Mouse (Mus musculus): ENCODE measurements at regions not wholly inside any gene's neighbourhood (a gene's known extent, or its start where the extent isn't known, plus 50 kb on each side); places are given as distances from the start of the nearest gene placed in this dataset.

DNA sequence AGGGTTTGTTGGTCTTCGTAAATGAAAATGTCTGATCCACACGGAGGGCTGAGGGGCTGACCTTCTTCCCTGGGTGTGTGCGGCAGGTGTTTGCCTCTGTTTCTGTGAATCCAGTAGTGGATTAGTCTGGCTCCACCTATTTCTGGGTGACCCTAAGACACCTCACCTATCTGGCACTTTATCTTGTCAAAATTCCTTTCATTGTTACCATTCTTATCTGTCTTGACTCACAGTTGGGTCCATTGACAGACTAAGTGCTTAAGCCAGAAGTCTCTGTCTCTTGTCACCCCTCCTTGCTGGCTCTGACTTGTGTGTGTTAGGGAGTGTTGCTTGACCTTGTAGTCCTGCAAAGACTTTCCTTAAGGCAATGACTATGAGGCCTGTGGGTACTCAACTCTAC is 178.1 kb downstream of the Gm19410 start:
- Histone ChIP-seq H3K9ac (ENCODE audit: low read depth, low read length) (no peak overlapping the region), H3K27me3 (ENCODE audit: control insufficient read depth, insufficient read depth, low read length) (no peaks in the 10 kb centered on the region), H3K27ac (replicated peaks; ENCODE audit: insufficient read depth, low read depth, low read length) (no peak overlapping the region), H3K4me1 (ENCODE audit: control insufficient read depth, insufficient read depth, low read length) (no peaks in the 10 kb centered on the region), H3K79me2 (ENCODE audit: control insufficient read depth, insufficient read depth, low read length) (no peaks in the 10 kb centered on the region), H3K36me3 (ENCODE audit: control insufficient read depth, insufficient read depth, low read length) (no peaks in the 10 kb centered on the region), H3K4me3 (ENCODE audit: insufficient read depth, low read depth, low read length) (no peak overlapping the region)
- TF ChIP-seq CTCF (IDR thresholded peaks at IDR 0.05; ENCODE audit: low read depth, low read length) = no peak
- TF ChIP-seq POLR2A (IDR thresholded peaks at IDR 0.05; ENCODE audit: extremely low read depth, insufficient read depth, low read length) = no peak
- DNase-seq (ENCODE audit: extremely low read depth, low read depth, low spot score) = no peak
- WGBS = 71% methylated on average over 3 of the region's 3 CpGs

DNA sequence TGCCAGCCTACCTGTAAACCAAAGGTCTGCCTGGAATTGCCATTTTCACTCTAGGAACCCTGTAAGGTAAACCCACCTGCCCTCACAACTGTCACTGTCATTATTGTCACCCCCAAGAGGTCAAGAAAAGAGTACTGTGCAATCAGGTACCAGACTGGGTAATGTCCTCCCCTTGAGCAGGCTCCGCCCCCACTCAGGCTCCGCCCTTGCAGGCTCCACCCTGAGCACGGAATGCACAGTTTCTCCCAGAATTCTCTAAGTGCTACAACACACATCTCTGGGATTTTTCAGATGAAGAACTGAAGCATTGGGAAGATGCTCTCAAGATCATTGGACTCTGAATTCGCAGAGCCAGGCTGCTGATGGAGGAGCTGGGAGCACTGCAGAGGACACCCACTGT is 178.9 kb downstream of the Gm19410 start:
- DNase-seq (ENCODE audit: extremely low read depth, low read depth, low spot score) = no peak
- H3K27ac ChIP-seq (replicated peaks; ENCODE audit: insufficient read depth, low read depth, low read length) = no peak overlapping the region
- no peak overlapping the region for H3K4me3 ChIP-seq (ENCODE audit: insufficient read depth, low read depth, low read length)
- no peaks in the 10 kb centered on the region for H3K36me3 ChIP-seq (ENCODE audit: control insufficient read depth, insufficient read depth, low read length)
- no peak overlapping the region for H3K9ac ChIP-seq (ENCODE audit: low read depth, low read length)
- no peaks in the 10 kb centered on the region for H3K4me1 ChIP-seq (ENCODE audit: control insufficient read depth, insufficient read depth, low read length)
- no peaks in the 10 kb centered on the region for H3K79me2 ChIP-seq (ENCODE audit: control insufficient read depth, insufficient read depth, low read length)
- TF ChIP-seq CTCF (IDR thresholded peaks at IDR 0.05; ENCODE audit: low read depth, low read length) (no peak), POLR2A (IDR thresholded peaks at IDR 0.05; ENCODE audit: extremely low read depth, insufficient read depth, low read length) (no peak)
- 87% methylated on average over 4 of the region's 4 CpGs for WGBS
- no peaks in the 10 kb centered on the region for H3K27me3 ChIP-seq (ENCODE audit: control insufficient read depth, insufficient read depth, low read length)

DNA sequence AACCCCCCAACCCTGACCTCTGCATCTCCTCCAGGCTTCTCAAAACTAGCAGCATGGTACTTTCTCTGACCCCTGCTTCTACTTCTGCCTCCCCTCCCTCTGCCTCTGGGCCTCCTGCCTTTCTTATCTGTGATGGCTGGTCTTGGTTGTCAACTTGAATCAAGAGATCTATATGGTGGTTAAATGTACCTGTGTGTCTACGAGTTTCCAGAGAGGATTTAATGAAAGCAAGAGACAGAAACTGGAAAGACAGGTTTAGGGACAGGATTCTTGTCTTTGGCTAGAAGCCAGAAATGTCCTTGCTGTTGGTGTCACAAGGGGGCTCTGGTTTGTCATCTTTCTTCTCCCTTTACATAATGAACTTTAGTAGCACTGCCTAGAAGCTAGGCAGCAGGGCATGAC is 180.9 kb downstream of the Gm19410 start:
- no peak for DNase-seq (ENCODE audit: extremely low read depth, low read depth, low spot score)
- Histone ChIP-seq H3K9ac (ENCODE audit: low read depth, low read length) (no peak overlapping the region), H3K4me1 (ENCODE audit: control insufficient read depth, insufficient read depth, low read length) (no peaks in the 10 kb centered on the region), H3K27ac (replicated peaks; ENCODE audit: insufficient read depth, low read depth, low read length) (no peak overlapping the region), H3K79me2 (ENCODE audit: control insufficient read depth, insufficient read depth, low read length) (no peaks in the 10 kb centered on the region), H3K36me3 (ENCODE audit: control insufficient read depth, insufficient read depth, low read length) (no peaks in the 10 kb centered on the region), H3K4me3 (ENCODE audit: insufficient read depth, low read depth, low read length) (no peak overlapping the region), H3K27me3 (ENCODE audit: control insufficient read depth, insufficient read depth, low read length) (no peaks in the 10 kb centered on the region)
- TF ChIP-seq POLR2A (IDR thresholded peaks at IDR 0.05; ENCODE audit: extremely low read depth, insufficient read depth, low read length) (no peak), CTCF (IDR thresholded peaks at IDR 0.05; ENCODE audit: low read depth, low read length) (no peak)
- WGBS = 64% methylated on average over 1 of the region's 1 CpGs

DNA sequence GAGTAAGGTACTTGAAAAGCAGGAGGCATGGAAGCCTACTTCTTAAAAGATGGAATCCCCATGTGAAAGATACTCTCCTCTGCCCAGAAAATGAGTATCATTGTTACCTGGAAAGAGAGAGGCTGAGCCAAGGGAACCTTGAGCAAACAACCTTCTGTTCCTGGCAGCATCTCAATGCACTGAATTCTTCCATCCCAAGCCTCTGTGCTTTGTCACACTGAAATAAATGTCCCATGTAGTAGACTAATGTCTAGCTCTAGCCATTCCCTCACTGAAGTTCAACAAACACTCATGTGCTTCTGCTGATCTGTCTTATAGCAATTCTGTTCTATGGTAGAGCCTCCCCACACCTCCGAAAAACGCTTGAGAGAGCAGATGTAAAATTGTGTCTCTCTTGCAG is 182.6 kb downstream of the Gm19410 start:
- Histone ChIP-seq H3K27me3 (ENCODE audit: control insufficient read depth, insufficient read depth, low read length) (no peaks in the 10 kb centered on the region), H3K27ac (replicated peaks; ENCODE audit: insufficient read depth, low read depth, low read length) (no peak overlapping the region), H3K4me3 (ENCODE audit: insufficient read depth, low read depth, low read length) (no peak overlapping the region), H3K79me2 (ENCODE audit: control insufficient read depth, insufficient read depth, low read length) (no peaks in the 10 kb centered on the region), H3K9ac (ENCODE audit: low read depth, low read length) (no peak overlapping the region), H3K36me3 (ENCODE audit: control insufficient read depth, insufficient read depth, low read length) (no peaks in the 10 kb centered on the region), H3K4me1 (ENCODE audit: control insufficient read depth, insufficient read depth, low read length) (no peaks in the 10 kb centered on the region)
- DNase-seq (ENCODE audit: extremely low read depth, low read depth, low spot score) = no peak
- WGBS = 92% methylated on average over 2 of the region's 2 CpGs
- no peak for TF ChIP-seq POLR2A (IDR thresholded peaks at IDR 0.05; ENCODE audit: extremely low read depth, insufficient read depth, low read length)
- no peak for TF ChIP-seq CTCF (IDR thresholded peaks at IDR 0.05; ENCODE audit: low read depth, low read length)

DNA sequence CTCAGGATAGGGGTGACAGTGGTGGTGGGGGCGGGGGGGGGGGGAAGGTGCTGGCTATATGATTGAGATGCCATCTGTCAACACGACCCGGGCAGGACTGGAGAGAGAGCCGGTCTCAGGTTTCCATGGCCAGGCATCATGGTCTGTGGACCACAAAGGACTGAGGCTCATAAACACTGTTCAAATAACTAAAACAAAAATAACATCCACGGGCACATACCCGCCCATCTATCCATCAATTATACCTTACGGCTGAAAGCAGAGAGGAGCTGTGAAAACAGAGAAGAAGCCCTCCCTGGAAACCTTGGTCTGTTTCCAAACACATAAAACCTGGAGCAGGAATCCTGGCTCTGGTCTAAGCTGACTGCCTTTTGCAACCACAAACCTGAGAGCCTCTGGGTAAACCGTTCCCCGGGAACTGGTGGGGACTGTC is 183.2 kb downstream of the Gm19410 start:
- Histone ChIP-seq H3K36me3 (ENCODE audit: control insufficient read depth, insufficient read depth, low read length) (no peaks in the 10 kb centered on the region), H3K27ac (replicated peaks; ENCODE audit: insufficient read depth, low read depth, low read length) (no peak overlapping the region), H3K79me2 (ENCODE audit: control insufficient read depth, insufficient read depth, low read length) (no peaks in the 10 kb centered on the region), H3K4me3 (ENCODE audit: insufficient read depth, low read depth, low read length) (no peak overlapping the region), H3K4me1 (ENCODE audit: control insufficient read depth, insufficient read depth, low read length) (no peaks in the 10 kb centered on the region), H3K27me3 (ENCODE audit: control insufficient read depth, insufficient read depth, low read length) (no peaks in the 10 kb centered on the region), H3K9ac (ENCODE audit: low read depth, low read length) (no peak overlapping the region)
- WGBS = 44% methylated on average over 9 of the region's 9 CpGs
- no peak for DNase-seq (ENCODE audit: extremely low read depth, low read depth, low spot score)
- TF ChIP-seq POLR2A (IDR thresholded peaks at IDR 0.05; ENCODE audit: extremely low read depth, insufficient read depth, low read length) (no peak), CTCF (IDR thresholded peaks at IDR 0.05; ENCODE audit: low read depth, low read length) (no peak)

DNA sequence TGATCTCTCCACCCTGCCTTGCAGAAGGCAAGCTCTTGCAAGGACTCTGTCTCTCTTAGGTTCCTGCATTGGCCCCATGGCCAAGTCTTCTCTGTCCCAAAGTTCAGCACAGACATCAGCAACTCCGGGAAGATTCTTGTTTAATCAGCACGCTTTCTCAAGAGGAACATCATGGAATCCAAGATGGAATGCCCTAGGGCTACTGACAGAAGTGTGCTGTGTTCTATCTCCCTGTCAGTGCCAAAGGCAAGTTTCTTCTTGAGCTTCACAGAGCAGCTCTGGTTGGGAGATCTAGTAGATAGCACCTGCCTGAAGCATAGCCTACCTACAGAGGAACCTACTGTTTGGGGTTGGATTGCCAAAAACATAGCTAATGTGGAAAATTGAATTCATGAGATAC is 189.9 kb downstream of the Gm19410 start:
- 73% methylated on average over 2 of the region's 2 CpGs for WGBS
- H3K4me1 ChIP-seq (ENCODE audit: control insufficient read depth, insufficient read depth, low read length) = no peaks in the 10 kb centered on the region
- no peak overlapping the region for H3K27ac ChIP-seq (replicated peaks; ENCODE audit: insufficient read depth, low read depth, low read length)

More for the DNA sequence above, 189.9 kb downstream of the Gm19410 start:
- no peak for DNase-seq (ENCODE audit: extremely low read depth, low read depth, low spot score)
- no peaks in the 10 kb centered on the region for H3K36me3 ChIP-seq (ENCODE audit: control insufficient read depth, insufficient read depth, low read length)
- no peak overlapping the region for H3K4me3 ChIP-seq (ENCODE audit: insufficient read depth, low read depth, low read length)
- no peaks in the 10 kb centered on the region for H3K79me2 ChIP-seq (ENCODE audit: control insufficient read depth, insufficient read depth, low read length)
- TF ChIP-seq CTCF (IDR thresholded peaks at IDR 0.05; ENCODE audit: low read depth, low read length) = no peak
- TF ChIP-seq POLR2A (IDR thresholded peaks at IDR 0.05; ENCODE audit: extremely low read depth, insufficient read depth, low read length) = no peak
- no peak overlapping the region for H3K9ac ChIP-seq (ENCODE audit: low read depth, low read length)
- H3K27me3 ChIP-seq (ENCODE audit: control insufficient read depth, insufficient read depth, low read length) = no peaks in the 10 kb centered on the region
